Mouse (Mus musculus) embryonic stem cell, embryonic (primary cell): ENCODE measurements around the gene Gcsh.

Source experiments
- CTCF ChIA-PET, 4 experiments: fragments of 300-600 bp in 2 of 4; fragments of 350-600 bp in 2 of 4; sonication (Branson Sonifier 250); formaldehyde crosslinking; loops; one replicate each; lab custom pipeline; 2022; ENCODE audit warnings: inconsistent platforms in 2 of 4; lab: Charles Lee
- POLR2A ChIA-PET, 4 experiments: fragments of 300-600 bp in 2 of 4; fragments of 350-600 bp in 2 of 4; sonication (Branson Sonifier 250); formaldehyde crosslinking; loops; one replicate each; lab custom pipeline; 2022; ENCODE audit warnings: antibody characterized with exemption in 4 of 4, inconsistent platforms in 1 of 4; lab: Charles Lee

The Gcsh gene

GRCm38 (mm10) chr8:116946268-116946838 lies 47.0 kb downstream of the Gcsh start:
- CTCF ChIA-PET = interaction anchor here in 3 of 4 experiments (0.7 to 3.1 kb wide), 4 partner anchors 18 to 800 kb away, joined by 3 to 15 read pairs (median 3); partner anchors contain the start of genes 1700030J22Rik (in 1 of the 3) and Cenpn (in 1 of the 3)

DNA sequence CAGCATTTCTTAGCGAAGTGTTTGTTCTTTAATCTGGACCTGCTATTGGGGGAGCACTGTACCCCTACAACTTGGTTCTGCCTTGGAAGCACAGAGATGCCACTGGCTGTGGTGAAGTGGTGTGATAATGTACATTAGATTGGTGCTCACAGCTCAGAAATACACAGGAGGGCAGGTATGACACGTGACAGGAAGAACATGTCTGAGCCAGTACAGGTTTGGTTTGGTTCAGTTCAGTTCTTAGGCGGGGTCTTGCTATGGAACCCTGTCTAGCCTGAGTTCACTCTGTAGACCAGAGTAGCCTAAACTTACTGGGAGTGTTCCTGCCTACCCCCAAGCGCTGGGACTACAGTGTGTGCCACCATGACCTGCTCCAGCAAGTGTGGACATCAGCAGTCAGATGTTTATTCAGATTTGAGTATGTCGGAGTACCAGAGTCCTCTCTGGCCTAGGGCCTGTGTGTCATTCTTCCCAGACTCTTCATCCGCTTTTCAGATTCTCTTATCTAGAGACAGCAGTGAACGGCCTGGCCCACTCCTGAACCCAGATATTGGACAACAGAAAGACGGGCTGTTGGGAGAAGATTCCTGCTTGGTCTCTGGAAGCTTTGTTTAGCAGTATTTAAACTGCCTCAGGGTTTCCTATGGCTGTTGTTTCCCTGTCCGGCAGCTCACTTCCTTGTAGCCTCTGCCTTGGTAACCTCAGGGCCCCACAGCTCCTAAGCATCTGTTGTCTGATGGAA lies 48.0 kb downstream of the Gcsh start:
- POLR2A ChIA-PET = interaction anchor here in 3 of 4 experiments (0.9 to 5.7 kb wide), 20 partner anchors 8 to 71 kb away, joined by 3 to 32 read pairs (median 7); partner anchors contain the start of genes 1700030J22Rik (in 3 of the 3), Gcsh (in 3 of the 3), Cmc2 (in 2 of the 3) and Cenpn (in 1 of the 3)
- CTCF ChIA-PET = interaction anchor here in 3 of 4 experiments (0.6 to 3.1 kb wide), 3 partner anchors 33 to 1243 kb away, joined by 5 to 15 read pairs (median 7); partner anchors contain the start of gene 1700030J22Rik (in 1 of the 3)

More at GRCm38 (mm10) chr8:116946268-116946838, 47.0 kb downstream of the Gcsh start:
- POLR2A ChIA-PET = interaction anchor here in 3 of 4 experiments (0.7 to 5.7 kb wide), 24 partner anchors 8 to 190 kb away, joined by 3 to 32 read pairs (median 4); partner anchors contain the start of genes Gcsh (in 3 of the 3), Cmc2 (in 2 of the 3), 1700030J22Rik (in 1 of the 3) and Cenpn (in 1 of the 3)

DNA sequence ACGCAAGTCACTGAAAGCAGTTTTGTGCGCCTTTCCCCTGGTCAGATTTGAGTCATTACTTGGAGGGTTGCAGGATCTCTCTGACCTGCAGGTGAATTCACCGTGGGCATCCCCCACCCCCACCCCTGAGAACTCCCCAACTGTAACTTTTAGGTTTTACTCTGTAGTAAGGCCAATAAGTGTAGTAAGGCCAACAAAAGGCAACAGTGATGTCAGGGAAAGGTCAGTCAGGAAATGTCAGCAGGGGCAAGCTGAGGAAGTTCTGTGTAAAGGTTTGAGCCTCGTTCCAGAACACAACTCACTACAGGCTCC lies 49.0 kb downstream of the Gcsh start:
- POLR2A ChIA-PET = interaction anchor here in 3 of 4 experiments (0.6 to 5.7 kb wide), 29 partner anchors 9 to 81 kb away, joined by 3 to 32 read pairs (median 6); partner anchors contain the start of genes 1700030J22Rik (in 3 of the 3), Cenpn (in 2 of the 3), Cmc2 (in 2 of the 3) and Gcsh (in 2 of the 3)
- CTCF ChIA-PET = interaction anchor here in 3 of 4 experiments (0.6 to 3.1 kb wide), 5 partner anchors 17 to 1332 kb away, joined by 3 to 15 read pairs (median 6); partner anchors contain the start of genes 1700030J22Rik (in 1 of the 3), Cenpn (in 1 of the 3) and Cmc2 (in 1 of the 3)

GRCm38 (mm10) chr8:116943555-116944384 lies 49.6 kb downstream of the Gcsh start:
- ChIA-PET CTCF (interaction anchor here in 3 of 4 experiments (0.5 to 3.1 kb wide), 8 partner anchors 16 to 1195 kb away, joined by 3 to 15 read pairs (median 5); partner anchors contain the start of genes 1700030J22Rik (in 2 of the 3), Cmc2 (in 2 of the 3) and Cenpn (in 1 of the 3)), POLR2A (interaction anchor here in 3 of 4 experiments (0.6 to 5.7 kb wide), 27 partner anchors 9 to 270 kb away, joined by 3 to 32 read pairs (median 6); partner anchors contain the start of genes 1700030J22Rik (in 3 of the 3), Cenpn (in 2 of the 3), Cmc2 (in 2 of the 3) and Gcsh (in 2 of the 3))

DNA sequence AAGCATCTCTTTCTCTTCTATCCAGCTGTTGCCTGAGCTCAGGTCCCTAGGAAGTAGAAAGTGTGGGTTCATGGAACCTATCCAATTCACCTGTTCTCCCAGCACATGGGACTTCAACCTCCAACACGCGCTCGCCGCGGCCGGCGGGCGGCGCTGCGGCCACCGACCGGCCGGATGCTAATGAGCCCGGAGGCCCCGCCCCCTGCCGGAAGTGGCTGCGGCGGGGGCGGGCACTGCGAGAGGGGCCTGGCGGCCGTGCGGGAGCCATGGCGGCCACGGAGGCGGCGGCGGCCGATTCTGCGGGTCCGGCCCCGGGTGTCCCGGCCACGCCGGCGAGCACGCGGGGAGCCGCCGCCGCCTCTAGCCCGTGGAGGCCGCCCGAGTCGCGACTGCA lies 50.2 kb downstream of the Gcsh start, which contains the start of gene Atmin:
Atmin (plus strand) TSS at position 233 of the 394 bp plus-strand sequence.
- POLR2A ChIA-PET = interaction anchor here in 3 of 4 experiments (0.7 to 5.7 kb wide), 14 partner anchors 9 to 269 kb away, joined by 3 to 32 read pairs (median 10); partner anchors contain the start of genes 1700030J22Rik (in 3 of the 3), Gcsh (in 2 of the 3), Cenpn (in 1 of the 3) and Cmc2 (in 1 of the 3)

DNA sequence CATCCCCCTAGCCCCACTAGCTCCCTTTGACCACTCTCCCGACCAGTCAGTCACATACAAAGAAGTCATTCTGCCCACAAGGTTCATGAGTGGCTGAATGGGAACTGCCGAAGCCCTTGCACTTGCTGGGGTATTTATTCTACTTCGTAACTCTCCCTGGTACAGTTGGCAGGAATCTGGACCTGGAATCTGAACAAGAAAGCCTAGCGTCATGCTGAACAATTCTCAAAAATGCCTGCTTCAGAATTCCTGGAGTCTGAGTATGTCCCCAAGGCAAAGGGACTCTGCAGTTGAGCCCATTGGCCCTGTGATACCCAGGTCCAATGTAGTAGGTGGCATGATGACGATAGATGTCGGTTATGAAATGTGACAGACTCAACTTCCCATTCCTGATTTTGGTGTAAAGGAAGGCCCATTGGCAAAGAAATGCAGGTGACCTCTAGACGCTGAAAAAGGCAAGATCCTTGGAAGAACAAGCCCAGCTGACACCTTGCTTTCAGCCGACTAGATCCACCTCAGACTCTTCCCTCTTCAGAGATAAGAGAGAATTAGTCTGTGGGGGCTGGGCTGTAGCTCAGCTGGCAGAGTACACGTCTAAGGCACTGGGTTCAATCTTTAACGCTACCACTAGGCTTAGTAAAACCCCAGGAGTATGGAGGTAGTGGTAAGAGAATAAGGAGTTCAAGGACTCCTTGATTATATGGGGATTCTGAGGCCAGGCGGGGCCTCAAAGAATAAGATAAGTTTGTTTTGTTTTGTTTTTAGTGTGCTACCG lies 50.9 kb downstream of the Gcsh start:
- CTCF ChIA-PET = interaction anchor here in 3 of 4 experiments (0.7 to 1.7 kb wide), 4 partner anchors 8 to 36 kb away, joined by 3 to 7 read pairs (median 4); partner anchors contain the start of gene 1700030J22Rik (in 2 of the 3)
- POLR2A ChIA-PET = interaction anchor here in 3 of 4 experiments (0.7 to 5.7 kb wide), 6 partner anchors 21 to 268 kb away, joined by 3 to 32 read pairs (median 6); partner anchors contain the start of genes Cenpn (in 2 of the 3), 1700030J22Rik (in 1 of the 3), Cmc2 (in 1 of the 3) and Gcsh (in 1 of the 3)

More for the DNA sequence above, 50.2 kb downstream of the Gcsh start, which contains the start of gene Atmin:
- CTCF ChIA-PET = interaction anchor here in 3 of 4 experiments (0.7 to 3.1 kb wide), 8 partner anchors 9 to 35 kb away, joined by 3 to 15 read pairs (median 4); partner anchors contain the start of genes 1700030J22Rik (in 2 of the 3), Cmc2 (in 2 of the 3) and Cenpn (in 1 of the 3)

DNA sequence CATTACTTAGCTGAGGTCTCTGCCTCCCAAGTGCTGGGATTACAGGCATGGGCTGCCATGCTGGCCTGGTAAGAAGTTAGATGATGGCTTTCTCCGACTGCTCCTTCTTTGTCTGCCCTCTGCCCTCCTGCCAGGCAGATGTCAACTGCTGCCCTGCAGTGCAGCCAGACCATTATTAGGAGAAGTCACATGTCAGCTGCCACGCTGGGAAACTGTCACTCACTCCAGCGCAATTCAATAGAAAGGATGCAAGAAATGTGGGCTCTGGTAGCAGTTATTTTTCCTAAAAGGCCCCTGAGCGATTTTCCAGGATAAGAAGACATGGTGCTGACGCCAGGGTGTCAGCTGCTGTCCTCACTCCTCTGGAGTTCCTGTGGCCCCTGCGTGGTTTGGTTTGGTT lies 57.8 kb downstream of the Gcsh start:
- CTCF ChIA-PET = interaction anchor here in 2 of 4 experiments (1.3 to 1.6 kb wide), 2 partner anchors 43 to 69 kb away, joined by 3 to 6 read pairs; partner anchors contain the start of gene 1700030J22Rik (in 1 of the 2)
- POLR2A ChIA-PET = interaction anchor here in 3 of 4 experiments (0.6 to 5.2 kb wide), 16 partner anchors 9 to 387 kb away, joined by 3 to 31 read pairs (median 4); partner anchors contain the start of genes Cenpn (in 2 of the 3), Cmc2 (in 2 of the 3), Gcsh (in 2 of the 3) and Atmin (in 1 of the 3)

GRCm38 (mm10) chr8:116934976-116935375 lies 58.4 kb downstream of the Gcsh start:
- ChIA-PET POLR2A (interaction anchor here (0.6 to 5.2 kb wide), 19 partner anchors 9 to 616 kb away, joined by 3 to 31 read pairs (median 4); partner anchors contain the start of genes Cenpn (in 3 of the 4), Cmc2 (in 3 of the 4), 1700030J22Rik (in 1 of the 4) and Atmin (in 1 of the 4)), CTCF (interaction anchor here in 2 of 4 experiments (1.3 to 1.6 kb wide), 2 partner anchors 44 to 69 kb away, joined by 3 to 6 read pairs; partner anchors contain the start of gene 1700030J22Rik (in 1 of the 2))
